Mouse (Mus musculus) stomach, embryonic 14.5 days (tissue): Measurements from ENCODE around the gene Zmat3. TPM values are rescaled to one million over a fixed set of nuclear protein-coding genes. Genes with fewer than 3 reads are reported as not detected.

Source experiments
- ATAC-seq: fragments of 200-750 bp; cut with Nextera tagmentation; 2 replicates; pipeline ENCODE4 v1.8.0; 2017; ENCODE audit warnings: low read depth, moderate TSS enrichment; ENCODE audit not compliant: insufficient number of reproducible peaks, insufficient read depth, low FRiP score
- H3K27ac ChIP-seq: fragments of 300-500 bp; sonication (generic); 2 replicates; pipeline ENCODE4 v1.5.1; 2014; ENCODE audit warnings: mild to moderate bottlenecking, low read length, moderate library complexity, mixed read lengths
- H3K27me3 ChIP-seq: fragments of 300-500 bp; sonication (generic); 2 replicates; pipeline ENCODE4 v1.6.1; 2014; ENCODE audit warnings: low read length, control low read depth, mixed read lengths; ENCODE audit not compliant: control insufficient read depth, insufficient read depth
- H3K36me3 ChIP-seq: fragments of 300-500 bp; sonication (generic); 2 replicates; pipeline ENCODE4 v1.6.1; 2014; ENCODE audit warnings: mild to moderate bottlenecking, control low read depth, low read length, moderate library complexity, mixed read lengths; ENCODE audit not compliant: control insufficient read depth, insufficient read depth
- H3K4me1 ChIP-seq: fragments of 300-500 bp; sonication (generic); 2 replicates; pipeline ENCODE4 v1.6.1; 2014; ENCODE audit warnings: low read length, control low read depth, mixed read lengths; ENCODE audit not compliant: control insufficient read depth, insufficient read depth
- H3K4me2 ChIP-seq: fragments of 300-500 bp; sonication (generic); replicated peaks from 2 replicates; pipeline ENCODE4 v1.6.1; 2014; ENCODE audit warnings: low read depth, low read length, control low read depth
- H3K4me3 ChIP-seq: fragments of 300-500 bp; sonication (generic); 2 replicates; pipeline ENCODE4 v1.5.1; 2014; ENCODE audit warnings: low read depth, low read length, control low read depth
- H3K9ac ChIP-seq: fragments of 300-500 bp; sonication (generic); replicated peaks from 2 replicates; pipeline ENCODE4 v1.6.1; 2014; ENCODE audit warnings: low read depth, mild to moderate bottlenecking, control low read depth, low read length, moderate library complexity, mixed read lengths
- H3K9me3 ChIP-seq: fragments of 300-500 bp; sonication (generic); 2 replicates; pipeline ENCODE4 v1.6.1; 2016; ENCODE audit warnings: low read depth, low read length, control low read depth; ENCODE audit not compliant: control insufficient read depth
- WGBS: fragments of 180-500 bp; shearing (Covaris S2); extraction: QIAGEN DNeasy Blood & Tissue Kit; methylation state at CpG from one replicate; pipeline ENCODE4 v1.1.7; 2014; 5-methylcytosine and 5-hydroxymethylcytosine counted together
- polyA plus RNA-seq: library from polyadenylated mRNA; unstranded; fragments of >200 nt; fragmentation: Nextera tagmentation; extraction: Ambion mirVana; gene quantifications from 2 replicates; pipeline ENCODE4 v1.2.1, GENCODE M21; 2014

Gene Zmat3
- polyA plus RNA-seq, 1 experiment from 2014 or later: 10.1 TPM

DNA sequence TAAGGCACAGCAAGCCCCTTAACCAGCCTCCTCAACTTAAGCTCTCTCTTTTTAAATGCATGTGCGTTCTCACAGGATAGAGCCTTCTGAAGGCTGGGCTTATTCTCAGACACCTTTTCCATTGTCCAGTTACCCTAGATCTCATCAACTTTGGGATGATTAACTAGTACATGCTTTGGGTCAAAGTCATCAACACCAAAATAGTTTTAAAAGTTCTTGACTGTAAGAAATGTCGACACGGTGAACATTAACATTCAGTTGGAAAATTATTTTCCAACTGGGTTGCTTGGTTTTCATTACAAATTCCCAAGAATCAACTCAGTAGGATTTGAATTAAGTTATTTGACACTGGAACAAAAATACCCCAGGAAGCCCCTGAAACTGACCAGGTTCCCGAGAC is 27.0 kb upstream of the Zmat3 start:
- ATAC-seq: no peak
- 92% methylated on average over 4 of the region's 4 CpGs for WGBS
- Histone ChIP-seq H3K4me1 (no peaks in the 10 kb centered on the region), H3K4me2 (no peak overlapping the region), H3K9ac (no peak overlapping the region), H3K36me3 (no peaks in the 10 kb centered on the region), H3K27me3 (no peaks in the 10 kb centered on the region), H3K4me3 (no peak overlapping the region), H3K9me3 (no peaks in the 10 kb centered on the region), H3K27ac (no peak overlapping the region)

DNA sequence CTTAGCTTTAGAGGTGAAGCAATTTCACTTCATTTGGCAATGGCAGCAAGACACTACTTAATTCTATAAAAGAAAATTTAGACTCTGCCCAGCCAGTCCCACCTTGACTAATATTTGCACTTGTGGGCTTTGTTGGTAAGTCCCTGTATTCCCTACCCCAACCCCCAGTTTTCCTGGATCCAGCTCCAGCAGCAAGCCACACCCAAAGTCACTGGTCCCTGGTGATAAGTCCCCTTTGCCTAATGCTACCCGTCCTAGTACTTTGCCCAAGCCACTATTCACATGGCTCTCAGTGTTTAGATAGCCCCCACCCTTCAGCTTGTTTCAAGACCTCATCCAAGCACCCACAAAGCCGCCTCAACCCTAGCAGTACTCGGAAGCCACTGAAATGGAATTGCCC is 15.7 kb upstream of the Zmat3 start:
- Histone ChIP-seq H3K4me2 (no peak overlapping the region), H3K9me3 (no peaks in the 10 kb centered on the region), H3K36me3 (no peaks in the 10 kb centered on the region), H3K4me3 (no peak overlapping the region), H3K27ac (no peak overlapping the region; the same call in 1 of the 2 replicates), H3K9ac (no peak overlapping the region), H3K4me1 (no peaks in the 10 kb centered on the region), H3K27me3 (no peaks in the 10 kb centered on the region)
- 61% methylated on average over 3 of the region's 3 CpGs for WGBS
- ATAC-seq: peak; percentile 84

DNA sequence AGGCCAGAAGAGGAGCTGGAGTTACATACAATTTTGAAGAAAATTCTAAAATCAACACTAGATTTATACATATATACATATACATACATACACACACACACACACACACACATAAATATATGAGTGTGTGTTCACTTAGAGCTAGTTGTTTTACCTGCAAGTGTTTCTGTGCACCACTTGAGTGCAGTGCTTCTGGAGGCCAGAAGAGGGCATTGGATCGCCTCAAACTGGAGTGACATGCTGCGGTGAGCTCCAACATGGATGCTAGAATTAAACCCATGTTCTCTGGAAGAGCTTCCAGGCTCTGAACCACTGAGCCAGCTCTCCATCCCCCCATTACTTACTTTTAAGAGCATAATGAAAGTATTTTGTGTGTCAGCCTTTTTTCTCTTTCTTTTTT is 14.1 kb upstream of the Zmat3 start:
- no peak for ATAC-seq
- Histone ChIP-seq H3K4me1 (no peaks in the 10 kb centered on the region), H3K9me3 (no peaks in the 10 kb centered on the region), H3K27me3 (no peaks in the 10 kb centered on the region), H3K27ac (no peak overlapping the region), H3K4me2 (no peak overlapping the region), H3K36me3 (no peaks in the 10 kb centered on the region), H3K4me3 (no peak overlapping the region), H3K9ac (no peak overlapping the region)
- 37% methylated on average over 2 of the region's 2 CpGs for WGBS

DNA sequence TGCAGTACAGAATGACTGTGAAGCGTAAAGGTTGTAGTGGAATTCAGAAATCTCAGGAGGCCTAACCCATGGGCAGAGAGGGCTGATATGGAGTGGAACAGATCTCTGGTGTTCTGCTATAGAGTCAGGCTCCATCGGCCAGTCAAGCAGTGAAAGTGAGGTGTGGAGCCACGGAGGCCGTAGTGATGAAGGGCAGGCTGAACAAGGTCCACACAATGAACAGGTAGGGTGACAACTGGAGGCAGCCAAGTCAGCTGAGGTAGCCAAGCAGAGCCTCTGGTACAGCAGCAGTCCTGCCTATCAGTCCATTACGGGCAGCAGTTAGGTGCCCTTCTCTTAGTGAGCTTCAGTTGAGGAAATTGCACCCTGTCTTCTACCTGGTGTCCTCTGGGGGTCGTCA is 7.4 kb upstream of the Zmat3 start:
- WGBS: 77% methylated on average over 6 of the region's 6 CpGs
- H3K9me3 ChIP-seq: no peaks in the 10 kb centered on the region
- H3K27me3 ChIP-seq: no peaks in the 10 kb centered on the region
- ATAC-seq: no peak
- no peaks in the 10 kb centered on the region for H3K36me3 ChIP-seq
- H3K9ac ChIP-seq: no peak overlapping the region
- H3K4me3 ChIP-seq: no peak overlapping the region
- no peak overlapping the region for H3K27ac ChIP-seq
- no peak overlapping the region for H3K4me2 ChIP-seq
- H3K4me1 ChIP-seq: no peaks in the 10 kb centered on the region

DNA sequence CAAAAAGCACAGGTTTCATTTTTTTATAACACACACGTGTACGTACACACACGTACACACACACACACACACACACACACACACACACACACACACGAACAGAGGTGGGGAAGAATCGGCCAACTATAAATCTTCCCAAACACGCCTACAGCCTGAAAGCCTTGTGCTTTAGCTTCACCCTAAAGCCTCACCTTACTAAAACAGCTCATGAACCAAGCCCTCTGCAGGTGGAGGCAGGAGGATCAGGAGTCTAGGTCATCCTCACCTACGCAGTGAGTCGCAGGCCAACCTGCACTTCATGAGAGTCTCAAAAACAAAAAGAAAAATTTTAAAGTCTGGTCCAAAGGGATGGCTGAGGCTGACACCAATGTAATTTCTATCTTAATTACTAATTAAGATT is 6.7 kb upstream of the Zmat3 start:
- no peak for ATAC-seq
- H3K36me3 ChIP-seq: no peaks in the 10 kb centered on the region
- 70% methylated on average over 8 of the region's 8 CpGs for WGBS

DNA sequence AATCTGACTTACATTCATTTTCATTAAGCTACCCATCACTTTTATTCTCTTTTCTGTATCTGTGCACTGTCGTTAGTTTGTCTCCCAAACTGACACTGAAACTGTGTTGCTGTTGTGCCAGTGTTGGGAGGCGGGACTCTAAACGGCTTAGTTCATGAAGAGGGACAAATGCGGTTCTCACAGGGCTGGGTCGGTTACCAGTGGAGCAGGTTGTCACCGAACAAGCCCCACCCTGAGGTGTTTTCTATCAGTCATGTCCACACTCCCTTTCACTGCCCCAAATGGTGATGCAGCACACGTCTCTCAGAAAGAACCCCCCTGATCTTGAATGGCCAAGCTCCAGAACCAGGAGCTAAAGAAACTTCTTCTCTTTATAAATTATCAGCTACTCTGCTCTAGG is 6.1 kb upstream of the Zmat3 start:
- Histone ChIP-seq H3K9me3 (no peaks in the 10 kb centered on the region), H3K4me1 (no peaks in the 10 kb centered on the region), H3K36me3 (no peaks in the 10 kb centered on the region), H3K4me2 (no peak overlapping the region), H3K9ac (no peak overlapping the region), H3K4me3 (no peak overlapping the region), H3K27ac (no peak overlapping the region), H3K27me3 (no peaks in the 10 kb centered on the region)
- no peak for ATAC-seq
- 64% methylated on average over 7 of the region's 7 CpGs for WGBS

More for the DNA sequence above, 6.7 kb upstream of the Zmat3 start:
- H3K9ac ChIP-seq: no peak overlapping the region
- no peak overlapping the region for H3K27ac ChIP-seq
- H3K9me3 ChIP-seq: no peaks in the 10 kb centered on the region
- H3K4me1 ChIP-seq: no peaks in the 10 kb centered on the region
- H3K27me3 ChIP-seq: no peaks in the 10 kb centered on the region
- no peak overlapping the region for H3K4me3 ChIP-seq
- H3K4me2 ChIP-seq: no peak overlapping the region

DNA sequence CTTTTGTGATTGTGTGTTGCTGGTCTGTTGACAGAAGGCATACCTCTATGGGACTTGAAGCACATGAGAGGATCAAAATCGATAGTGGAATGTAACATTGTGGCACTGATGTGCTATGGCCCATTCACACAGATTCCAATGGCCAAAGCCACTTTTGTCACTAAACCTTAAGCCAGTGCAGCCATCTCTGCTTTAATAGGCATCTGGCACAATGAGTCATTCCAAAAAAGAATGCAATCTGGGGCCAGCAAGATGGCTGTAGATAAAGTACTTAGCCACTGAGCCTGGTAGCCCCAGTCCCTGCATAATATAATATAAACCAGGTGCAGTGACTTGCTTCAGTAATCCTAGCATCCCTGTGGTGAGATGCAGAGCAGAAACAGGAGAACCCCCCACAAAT is 1.7 kb upstream of the Zmat3 start:
- Histone ChIP-seq H3K27me3 (no peaks in the 10 kb centered on the region), H3K4me2 (no peak overlapping the region), H3K4me3 (no peak overlapping the region), H3K36me3 (no peaks in the 10 kb centered on the region), H3K4me1 (no peaks in the 10 kb centered on the region), H3K27ac (no peak overlapping the region), H3K9me3 (no peaks in the 10 kb centered on the region), H3K9ac (no peak overlapping the region)
- no peak for ATAC-seq
- 76% methylated on average over 1 of the region's 1 CpGs for WGBS

DNA sequence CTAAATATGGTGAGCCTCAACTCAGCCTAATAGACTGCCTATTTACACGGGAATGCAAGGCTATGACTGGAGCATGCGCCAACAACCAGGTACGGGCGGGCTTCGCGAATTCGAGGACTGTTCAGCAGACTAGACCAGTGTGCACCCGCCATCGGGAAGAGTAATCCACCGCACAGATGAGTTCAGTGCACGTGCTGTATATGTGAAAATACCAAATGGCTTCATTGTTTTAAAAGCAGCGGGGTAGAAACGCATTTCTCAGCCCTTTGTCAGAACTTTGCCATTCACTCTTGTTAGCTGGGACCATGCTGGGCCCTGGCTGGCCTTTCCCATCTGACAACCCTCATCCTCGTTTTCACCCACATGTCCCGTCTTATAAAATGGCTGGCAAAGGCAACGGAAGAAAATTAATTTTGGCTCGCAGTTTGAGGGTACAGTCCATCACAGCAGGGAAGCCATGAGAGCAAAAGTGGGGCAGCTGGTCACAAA is 476 bp upstream of the Zmat3 start:
- peak overlapping the region; percentile 72; the same call in 1 of the 2 replicates for H3K9ac ChIP-seq
- no peak for ATAC-seq

DNA sequence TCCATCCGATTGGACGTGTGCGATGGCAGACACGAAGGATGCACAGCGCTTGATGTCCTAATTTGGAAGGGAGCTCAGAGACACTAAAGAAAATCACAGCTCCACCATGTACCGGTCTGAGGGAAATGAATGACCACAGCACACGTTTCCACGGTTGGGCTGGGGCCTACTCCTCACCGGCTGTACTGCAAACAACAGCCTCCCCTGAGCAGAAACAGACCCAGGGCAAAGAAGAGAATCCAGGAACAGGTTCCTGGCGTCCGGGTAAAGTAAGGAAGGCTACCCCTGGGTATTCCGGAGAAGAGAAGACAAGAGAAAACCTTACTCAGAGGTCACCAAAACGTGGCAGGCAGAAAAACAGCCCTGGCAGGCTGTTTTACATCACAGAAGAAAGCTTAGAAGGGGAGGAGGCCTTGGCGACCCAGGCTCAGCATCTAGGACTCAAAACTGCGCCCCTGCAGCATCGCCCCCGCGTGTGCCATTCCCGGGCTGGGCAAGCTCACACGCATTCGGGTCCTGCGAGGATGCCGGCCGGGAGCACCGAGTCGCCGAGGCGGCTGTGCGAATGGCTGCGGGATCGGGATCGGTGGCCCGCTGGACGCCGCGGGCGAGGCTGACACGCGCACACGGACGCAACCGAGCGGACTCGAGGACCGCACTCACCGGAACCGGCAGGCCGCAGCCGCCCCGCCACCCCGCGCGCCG is 821 bp downstream of the Zmat3 start:
- Histone ChIP-seq H3K4me1 (no peaks in the 10 kb centered on the region), H3K4me3 (peak overlapping the region; percentile 87), H3K27ac (peak overlapping the region; percentile 77), H3K36me3 (no peaks in the 10 kb centered on the region), H3K4me2 (peak overlapping the region; percentile 88), H3K27me3 (no peaks in the 10 kb centered on the region), H3K9ac (peak overlapping the region; percentile 72), H3K9me3 (no peaks in the 10 kb centered on the region)
- ATAC-seq: peak; percentile 21; the same call in 1 of the 2 replicates
- WGBS: 2% methylated on average over 54 of the region's 54 CpGs

More for the DNA sequence above, 476 bp upstream of the Zmat3 start:
- Histone ChIP-seq H3K4me1 (no peaks in the 10 kb centered on the region), H3K4me2 (peak overlapping the region; percentile 88), H3K27ac (no peak overlapping the region), H3K27me3 (no peaks in the 10 kb centered on the region), H3K9me3 (no peaks in the 10 kb centered on the region), H3K4me3 (peak overlapping the region; percentile 87), H3K36me3 (no peaks in the 10 kb centered on the region)
- 60% methylated on average over 17 of the region's 17 CpGs for WGBS
